Mouse (Mus musculus): ENCODE data around the gene Tulp4.

The Tulp4 gene

DNA sequence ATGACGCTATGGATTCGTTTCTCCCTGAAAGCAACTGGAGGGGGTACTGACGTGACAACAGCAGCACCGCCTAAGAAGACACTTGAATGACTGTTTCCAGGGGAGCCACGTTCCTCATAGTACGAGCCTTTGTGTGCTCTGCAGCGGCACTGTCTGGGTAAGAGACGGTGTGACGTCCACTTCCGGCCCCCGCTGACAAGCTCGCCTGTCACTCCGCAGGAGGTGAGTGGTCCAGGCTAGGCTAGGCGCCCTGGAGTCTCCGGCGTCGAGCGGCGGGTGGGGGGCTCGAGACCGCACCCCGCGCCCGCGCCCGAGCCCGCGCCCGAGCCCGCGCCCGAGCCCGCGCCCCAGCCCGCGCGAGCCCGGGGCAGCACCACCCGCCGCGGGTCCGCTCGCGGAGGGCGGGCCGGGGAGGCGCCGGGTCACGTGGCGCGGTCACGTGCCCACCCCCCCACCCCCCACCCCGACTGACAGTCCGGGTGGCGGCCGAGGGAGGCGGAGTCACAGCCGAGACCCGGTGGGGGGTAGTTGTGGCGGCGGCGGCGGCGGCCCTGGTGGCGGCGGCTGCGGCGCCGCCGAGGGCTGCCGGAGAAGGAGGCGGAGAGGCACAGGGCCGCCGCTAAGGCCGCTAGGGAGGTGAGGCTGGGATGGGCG, at the start of gene Tulp4:
Gene Tulp4, plus strand, starts transcription at position 77 of the 654 bp plus-strand sequence.
- DNase-seq = peak; percentile 91

DNA sequence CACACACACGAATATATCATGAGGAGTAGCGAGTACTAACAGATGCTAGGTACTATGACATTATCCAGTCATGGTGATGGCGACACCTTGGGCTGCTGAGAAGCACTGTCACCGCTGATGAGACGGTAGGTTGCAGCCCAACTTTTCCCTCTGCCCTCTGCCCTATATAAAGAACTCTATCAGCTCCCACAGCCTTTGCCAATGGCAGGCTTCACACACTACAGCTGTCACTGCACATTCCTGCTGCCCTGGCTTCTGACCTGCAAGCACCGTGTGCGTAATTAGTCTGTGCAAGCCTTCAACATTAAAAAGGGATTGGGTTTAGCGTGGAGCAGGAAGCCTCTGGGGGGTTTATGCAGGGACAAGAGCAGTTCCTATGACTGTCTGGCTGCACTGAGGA, 43.4 kb upstream of the Tulp4 start:
- DNase-seq = no peak

DNA sequence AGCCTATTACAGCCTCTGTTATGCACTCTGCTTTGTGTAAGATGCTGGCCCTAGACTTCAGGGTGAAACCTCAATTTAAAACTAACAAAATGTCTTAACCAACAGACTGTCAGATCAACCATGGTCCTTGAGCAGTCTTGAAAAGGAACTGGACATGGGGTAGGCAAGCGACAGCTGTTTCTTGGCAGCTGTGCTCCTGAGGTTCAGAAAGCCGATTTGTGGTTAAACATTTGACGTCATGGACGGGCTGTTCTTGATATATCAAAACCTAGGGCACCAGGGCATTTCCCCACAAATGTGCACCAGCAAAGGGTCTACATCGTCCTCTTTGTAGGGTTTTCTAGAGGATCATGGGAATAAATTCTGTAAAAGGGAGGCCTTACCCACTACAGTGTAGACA, 42.7 kb upstream of the Tulp4 start:
- DNase-seq = no peak

DNA sequence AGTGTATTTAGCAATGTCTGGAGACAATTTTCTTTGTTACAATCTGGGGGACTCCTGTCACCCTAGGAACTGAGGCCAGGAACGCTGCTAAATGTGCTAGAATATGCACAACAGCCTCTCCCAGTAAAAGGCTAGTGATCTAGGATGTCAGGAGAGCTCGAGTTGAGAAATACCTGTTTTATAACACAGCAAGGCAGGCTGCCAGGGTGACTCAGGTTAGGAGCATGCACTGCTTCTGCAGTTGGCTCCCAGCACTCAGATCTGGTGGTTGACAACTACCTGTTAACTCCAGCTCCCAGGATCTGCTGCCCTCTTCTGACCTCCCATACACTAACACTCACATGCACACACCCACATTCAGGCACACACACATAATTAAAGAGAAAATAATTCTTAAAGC, 40.2 kb upstream of the Tulp4 start:
- DNase-seq = no peak

DNA sequence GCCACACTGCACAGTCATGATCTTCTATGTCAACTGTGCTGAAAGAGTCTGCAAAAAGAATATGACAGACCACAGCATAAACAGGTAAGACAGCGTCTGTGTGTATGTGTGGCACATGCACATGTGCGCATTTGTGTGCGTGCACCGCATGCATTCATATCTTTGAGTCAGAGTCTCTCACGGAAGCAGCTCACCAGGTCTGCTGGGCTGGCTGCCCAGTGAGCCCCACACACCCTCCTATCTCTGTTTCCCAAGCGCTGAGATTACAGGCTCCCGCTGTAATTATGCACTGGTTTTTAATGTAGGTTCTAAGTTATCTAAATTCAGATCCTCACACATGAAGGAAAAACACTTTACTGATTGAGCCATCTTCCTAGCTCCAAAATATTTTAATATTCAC, 38.6 kb upstream of the Tulp4 start:
- no peak for DNase-seq

DNA sequence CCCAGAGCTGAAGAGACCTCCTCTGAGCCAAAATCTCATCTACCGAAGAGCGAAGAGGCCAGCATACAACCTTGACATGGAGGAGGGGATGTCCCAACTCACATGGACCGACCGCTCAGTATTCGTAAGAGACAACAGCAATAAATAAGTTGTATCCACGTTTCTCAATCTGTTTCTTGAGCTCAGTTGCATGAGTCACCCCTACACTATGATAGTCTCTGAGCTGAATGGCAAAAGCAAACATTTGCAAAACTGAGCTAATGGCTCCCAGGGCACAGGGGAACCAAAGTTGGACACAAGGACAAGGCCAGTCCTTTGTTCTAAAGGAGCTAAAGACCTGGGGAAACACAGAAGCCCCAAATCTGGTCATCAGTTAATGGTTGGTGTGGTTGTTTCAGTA, 36.4 kb upstream of the Tulp4 start:
- DNase-seq = no peak

DNA sequence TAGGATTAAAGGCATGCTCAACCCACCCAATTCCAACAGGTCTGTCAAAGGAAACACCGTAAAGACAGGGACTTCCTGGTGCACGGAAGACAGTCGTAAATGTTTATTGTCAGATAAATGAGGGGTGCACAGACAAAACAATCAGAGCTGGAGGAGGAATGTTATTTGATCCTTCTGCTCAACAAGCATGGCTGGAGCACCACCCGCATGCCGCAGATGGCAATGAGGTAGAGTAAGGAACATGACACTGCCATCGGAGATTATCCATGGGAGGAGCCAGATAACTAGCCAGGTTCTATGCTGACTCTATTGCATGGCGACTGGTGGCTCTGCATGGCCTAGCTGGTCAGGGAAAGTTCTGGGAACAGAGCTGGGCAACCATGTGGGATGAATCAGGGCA, 32.8 kb upstream of the Tulp4 start:
- no peak for DNase-seq

DNA sequence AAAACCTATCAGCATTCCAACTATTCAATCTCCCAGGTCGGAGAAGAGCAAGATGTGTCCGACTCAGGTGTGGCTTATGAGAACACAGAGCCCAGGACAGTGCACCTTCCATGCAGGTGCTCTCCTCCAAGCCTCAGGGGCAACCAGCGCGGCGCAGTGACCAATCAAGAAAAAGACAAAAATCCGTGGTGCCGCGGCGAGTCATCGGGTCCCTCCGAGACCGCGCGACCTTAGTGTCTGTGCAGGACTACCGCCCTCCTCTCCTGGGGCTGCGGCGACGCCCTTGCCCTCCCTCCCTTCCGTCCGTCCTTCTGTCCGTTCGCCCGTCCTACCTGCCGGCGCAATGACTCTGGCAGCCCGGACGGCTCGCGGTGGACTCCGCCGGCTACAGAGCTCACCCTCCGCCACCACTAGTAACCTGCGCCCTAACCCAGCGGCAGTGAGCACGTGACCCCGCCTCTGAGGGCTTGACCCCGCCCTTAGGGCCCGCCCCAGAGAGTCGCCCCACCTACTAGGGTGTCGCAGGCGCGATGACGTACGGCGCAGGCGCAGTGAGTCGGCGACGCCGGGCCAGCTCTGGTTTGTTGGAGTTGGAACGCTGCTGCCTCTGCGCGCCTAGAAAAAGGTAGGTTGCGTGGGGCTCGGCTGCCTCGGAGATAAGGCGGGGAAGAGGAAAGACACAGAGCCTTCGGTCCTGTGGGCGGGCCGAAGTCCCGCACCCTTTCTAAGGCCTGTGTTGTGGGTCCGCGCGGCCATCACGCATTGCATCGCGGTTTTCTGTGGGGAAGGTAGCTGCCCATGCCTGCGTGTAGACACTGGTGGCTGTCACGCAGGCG, 26.7 kb upstream of the Tulp4 start, which contains the start of the genes Serac1 and Gtf2h5:
Gene Serac1, minus strand, starts transcription at position 455 of the 836 bp plus-strand sequence.
Gene Gtf2h5, plus strand, starts transcription at position 500 of the 836 bp plus-strand sequence.
- peak; percentile 99 for DNase-seq

DNA sequence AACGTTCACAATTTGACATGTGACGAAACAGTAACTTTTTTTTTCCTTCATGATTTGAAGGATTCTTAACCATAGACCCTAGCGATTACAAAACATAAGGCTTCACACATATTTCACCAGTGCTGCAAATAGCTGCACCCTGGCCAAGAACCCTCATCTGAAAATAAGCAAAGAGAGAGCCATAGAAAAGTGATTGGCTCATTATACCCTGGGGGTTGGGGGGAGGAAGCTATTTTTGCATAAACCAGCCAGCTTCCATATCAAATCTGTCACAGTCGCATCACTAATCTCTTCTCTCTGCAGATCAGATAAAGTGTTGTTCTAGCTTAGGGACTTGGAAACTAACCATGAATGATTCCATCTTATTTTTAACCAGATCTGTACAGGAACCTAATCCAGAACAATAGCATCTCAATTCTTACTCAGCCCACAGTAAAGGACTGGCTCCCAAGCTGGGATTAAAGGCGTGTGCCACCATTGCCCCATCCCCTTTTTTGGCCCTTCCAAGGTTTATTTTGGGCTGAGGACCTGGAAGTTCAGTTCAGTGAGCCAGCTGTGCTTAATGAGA, 22.8 kb upstream of the Tulp4 start:
- no peak for DNase-seq

DNA sequence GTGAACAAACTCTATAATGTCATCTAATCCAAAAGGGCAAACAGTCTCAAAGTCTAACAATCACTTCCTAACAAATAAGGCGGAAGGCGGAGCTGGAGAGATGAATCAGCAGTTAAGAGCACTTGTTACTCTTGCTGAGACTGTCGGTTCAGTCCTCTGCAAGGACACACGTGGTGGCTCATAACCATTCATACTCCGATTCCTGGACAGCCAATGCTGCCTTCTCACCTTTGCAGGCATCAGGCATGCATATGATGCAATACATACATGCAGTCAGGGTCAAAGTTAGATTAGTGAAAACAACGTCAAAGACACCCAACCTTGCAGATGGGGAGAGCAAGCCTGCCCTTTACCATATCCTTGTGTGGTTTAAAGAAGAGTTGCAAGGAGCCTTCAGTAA, 14.6 kb upstream of the Tulp4 start:
- no peak for DNase-seq

DNA sequence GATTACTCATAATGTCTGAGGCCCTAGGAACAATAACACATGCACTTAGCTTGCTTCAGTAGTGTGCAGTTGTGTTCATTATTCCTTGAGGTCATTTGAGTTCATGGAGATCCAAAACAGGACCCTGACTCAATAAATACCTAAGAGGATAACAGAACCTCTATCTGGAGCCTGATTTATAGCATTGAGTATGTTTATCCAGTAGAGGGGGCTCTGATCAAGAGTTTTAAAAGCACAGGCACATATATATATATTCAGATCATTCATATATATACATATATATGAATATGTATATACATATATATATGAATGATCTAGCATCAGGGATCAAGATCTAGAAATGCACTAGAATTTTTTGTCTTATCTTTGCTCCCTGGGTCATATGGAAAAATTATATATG, 10.7 kb upstream of the Tulp4 start:
- DNase-seq = no peak

DNA sequence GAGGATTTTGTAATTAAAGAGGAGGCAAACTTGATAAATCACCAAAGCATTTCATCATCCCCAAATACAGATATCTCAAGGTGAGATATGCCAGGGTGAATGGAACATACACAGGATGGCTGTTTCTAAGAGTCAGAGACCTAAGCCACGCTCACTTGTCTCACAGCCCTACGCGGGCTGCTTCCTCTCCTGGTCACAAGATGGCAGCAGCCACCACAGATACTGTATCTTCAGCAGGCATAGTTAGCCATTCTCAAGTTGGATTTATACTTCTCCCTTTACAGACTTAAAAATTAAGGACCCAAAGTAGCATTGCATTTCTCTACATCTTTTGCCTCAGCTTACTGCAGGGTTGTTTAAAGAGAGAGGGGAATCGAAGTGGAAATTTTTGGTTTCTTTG, 8.4 kb upstream of the Tulp4 start:
- peak; percentile 76 for DNase-seq

DNA sequence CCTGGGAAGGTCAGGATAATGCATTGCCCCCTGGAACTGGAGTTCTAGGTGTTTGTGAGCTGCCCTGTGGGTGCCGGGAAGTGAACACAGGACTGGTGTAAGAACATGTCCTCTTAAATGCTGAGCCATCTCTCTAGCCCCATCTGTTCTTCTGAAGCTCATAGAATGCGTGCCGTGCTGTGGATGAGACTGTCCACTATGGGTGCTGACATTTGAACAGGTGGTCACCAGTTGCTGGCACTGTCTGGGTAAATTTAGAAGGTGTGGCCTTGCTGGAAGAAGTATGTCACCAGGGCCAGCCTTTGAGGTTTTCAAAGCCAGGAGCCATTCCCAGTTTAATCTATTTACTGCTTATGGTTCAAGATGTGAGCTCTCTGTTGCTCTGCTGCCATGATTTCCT, 4.0 kb upstream of the Tulp4 start:
- DNase-seq = no peak

DNA sequence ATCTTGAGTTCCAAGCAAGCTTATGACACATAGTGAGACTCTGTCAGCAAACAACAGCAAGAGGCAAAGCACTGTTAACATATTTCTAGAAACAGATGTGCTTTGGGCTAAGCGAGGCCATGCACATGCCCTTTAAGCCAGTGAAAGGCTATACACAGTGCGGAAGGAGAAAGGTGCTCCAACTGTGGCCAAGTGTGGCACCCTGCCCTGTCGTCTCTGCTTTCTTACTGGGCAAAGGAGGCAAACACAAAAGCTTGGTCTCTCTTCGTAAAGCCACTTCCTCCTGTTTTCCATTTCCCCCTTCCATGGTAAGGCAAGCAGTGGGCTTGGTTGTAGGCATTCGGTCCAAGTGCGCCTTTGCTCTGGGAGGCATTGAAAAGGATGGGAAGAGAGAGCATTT, 2.7 kb upstream of the Tulp4 start:
- no peak for DNase-seq

DNA sequence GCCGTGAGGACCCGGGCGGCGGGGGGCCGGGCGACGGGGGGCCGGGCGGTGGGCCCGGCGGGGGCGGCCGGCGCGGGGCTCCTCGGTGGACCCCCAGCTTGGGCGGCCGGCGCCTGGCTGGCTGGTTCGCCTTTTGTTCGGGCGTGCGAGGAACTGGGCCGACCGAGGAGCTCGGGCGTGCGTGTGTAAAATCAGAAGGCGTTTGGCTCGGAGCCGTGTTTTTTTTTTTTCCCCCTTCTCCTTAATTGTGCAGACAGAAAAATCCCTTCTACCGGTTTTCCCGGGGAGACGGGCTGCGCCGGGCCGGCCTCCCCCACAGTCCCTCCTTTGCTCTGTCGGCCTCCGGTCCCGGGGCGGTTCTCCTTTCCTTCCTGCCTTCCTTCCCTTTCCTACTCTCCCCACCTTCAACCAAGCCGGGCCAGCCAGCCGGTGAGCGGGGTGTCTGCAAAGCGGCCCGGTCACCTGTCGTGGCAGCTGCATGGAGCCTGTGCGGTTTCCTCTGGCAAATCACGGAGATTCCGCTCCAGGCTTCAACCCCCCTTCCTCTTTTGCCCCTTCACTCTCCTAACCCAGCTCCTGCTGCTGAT, 871 bp downstream of the Tulp4 start:
- DNase-seq = peak; percentile 73

DNA sequence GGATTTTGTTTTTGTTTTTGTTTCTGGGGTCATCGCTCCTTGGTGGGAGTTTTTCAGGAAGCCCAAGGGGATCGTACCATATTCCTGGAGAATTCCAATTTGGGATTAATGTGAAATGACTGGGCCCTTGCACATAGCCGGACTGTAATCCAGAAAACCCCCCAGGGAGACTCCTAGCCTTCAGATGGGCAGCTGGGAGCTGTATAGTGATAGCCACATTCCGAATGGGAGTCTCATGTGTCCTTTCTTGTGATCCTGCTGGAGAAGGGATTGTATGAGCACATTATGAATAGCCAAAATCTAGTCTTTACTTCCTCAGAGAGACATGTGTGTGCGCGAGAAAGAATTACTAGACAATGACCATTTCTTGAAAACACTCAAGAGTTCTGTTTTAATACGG, 1.9 kb downstream of the Tulp4 start:
- no peak for DNase-seq

DNA sequence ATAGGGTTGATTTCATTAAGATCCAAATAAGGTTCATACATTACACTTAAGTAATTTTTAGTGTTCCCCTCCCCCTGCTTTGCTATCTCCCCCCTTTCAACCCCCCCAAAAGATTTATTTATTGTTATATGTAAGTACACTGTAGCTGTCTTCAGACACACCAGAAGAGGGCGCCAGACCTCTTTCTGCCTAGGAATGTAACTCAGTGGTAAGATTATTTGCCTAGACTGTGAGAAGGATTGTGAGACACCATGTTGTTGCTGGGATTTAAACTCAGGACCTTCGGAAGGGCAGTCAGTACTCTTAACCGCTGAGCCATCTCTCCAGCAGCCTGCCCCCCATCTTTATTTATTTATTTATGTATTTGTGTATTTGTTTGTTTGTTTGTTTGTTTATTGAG, 4.7 kb downstream of the Tulp4 start:
- DNase-seq = no peak

DNA sequence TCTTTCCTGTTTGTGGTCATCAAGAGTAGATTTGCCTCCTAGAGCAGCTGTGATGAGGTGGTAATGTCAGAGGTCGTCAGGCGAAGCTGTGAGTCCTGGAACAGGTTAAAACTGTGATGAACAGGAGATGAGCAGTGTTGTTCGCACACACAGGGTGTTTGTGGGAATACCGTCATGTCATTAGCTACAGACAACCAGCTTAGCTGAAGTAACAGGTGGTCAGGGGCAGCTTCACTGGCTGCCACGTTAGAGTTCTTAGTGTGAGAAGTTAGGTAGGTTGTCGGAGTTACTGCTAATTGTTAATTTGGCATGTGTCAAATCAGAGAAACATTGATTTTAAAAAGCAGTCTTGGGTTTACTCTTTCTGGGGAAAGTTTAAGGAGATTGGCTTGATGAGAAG, 7.4 kb downstream of the Tulp4 start:
- no peak for DNase-seq

DNA sequence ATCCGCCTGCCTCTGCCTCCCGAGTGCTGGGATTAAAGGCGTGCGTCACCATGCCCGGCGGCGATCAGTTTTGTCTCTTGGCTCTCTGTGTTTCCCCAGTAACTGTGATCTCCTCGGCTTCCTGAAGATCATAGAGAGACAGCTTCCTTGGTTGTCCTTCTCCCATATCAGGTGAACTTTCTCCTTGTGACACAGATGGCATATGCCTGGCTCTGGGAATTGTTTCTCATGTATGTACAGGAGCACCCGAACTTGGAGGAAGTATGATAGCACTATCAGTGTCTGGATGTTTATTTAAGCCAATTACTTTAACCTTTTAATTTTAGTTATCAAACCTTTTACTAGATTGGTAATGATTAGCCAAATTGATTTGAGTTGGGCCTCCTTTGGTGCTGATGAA, 8.8 kb downstream of the Tulp4 start:
- no peak for DNase-seq

DNA sequence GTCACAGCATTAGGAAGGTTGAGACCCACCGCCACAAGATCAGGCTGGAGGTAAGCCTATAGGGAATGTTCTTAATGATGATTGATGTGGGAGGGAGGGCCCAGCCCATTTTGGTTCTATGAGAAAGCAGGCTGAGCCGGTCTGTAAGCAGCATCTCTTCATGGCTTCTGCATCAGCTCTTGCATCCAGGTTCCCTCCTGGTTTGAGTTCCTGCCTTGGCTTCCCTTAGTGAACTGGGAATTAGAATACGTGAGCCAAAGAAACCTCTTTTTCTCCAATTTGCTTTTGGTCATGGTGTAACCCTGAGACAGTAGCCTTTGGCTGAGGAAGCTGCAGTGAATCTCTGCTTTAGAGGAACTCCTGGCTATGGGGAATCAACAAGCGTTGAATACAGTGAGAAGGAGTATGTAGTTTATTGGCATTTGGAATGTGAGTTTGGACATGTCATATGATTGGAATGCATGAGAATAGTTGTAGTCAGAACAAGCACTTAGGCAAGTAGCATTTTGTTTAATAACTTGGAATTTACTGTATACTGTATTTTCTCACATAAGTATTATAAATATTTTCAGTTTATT, 11.0 kb downstream of the Tulp4 start:
- no peak for DNase-seq

DNA sequence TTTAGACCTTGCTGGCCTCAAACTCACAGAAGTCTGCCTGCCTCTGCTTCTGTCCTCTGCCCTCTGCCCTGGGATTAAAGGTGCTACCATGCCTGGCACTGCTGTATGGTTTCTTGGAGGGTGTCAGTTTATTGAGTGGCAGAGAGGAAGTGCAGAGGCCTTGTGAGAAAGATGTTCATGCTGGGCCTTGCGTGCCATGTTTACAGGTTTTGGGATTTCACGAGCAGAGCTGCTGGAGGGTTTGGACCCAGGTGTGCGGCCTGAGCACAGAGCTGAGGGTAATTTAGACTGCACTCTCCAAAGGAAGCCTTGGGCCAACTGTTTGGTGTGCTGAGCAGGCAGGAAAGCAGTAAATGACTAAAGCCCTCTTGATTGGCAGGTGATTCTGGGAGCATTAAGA, 11.7 kb downstream of the Tulp4 start:
- DNase-seq = no peak

DNA sequence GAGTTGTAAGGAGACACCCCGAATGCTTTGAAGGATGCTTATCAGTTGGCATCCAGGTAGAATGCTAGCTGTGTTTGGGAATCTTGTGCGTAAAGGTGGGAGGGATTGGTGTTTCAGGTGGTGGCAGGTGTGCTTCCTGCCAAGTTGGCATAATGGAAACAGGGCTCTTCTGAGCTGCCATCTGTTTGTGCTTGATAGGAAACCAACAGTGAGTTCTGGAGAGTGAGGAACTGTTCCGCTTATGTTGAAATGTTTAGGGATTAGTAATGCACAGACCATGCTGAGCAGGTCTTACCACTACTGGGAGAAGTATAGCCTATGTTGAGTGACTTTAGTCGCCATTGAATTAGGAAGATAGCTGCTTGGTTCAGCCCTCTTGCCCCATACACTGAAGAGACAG, 12.6 kb downstream of the Tulp4 start:
- no peak for DNase-seq

DNA sequence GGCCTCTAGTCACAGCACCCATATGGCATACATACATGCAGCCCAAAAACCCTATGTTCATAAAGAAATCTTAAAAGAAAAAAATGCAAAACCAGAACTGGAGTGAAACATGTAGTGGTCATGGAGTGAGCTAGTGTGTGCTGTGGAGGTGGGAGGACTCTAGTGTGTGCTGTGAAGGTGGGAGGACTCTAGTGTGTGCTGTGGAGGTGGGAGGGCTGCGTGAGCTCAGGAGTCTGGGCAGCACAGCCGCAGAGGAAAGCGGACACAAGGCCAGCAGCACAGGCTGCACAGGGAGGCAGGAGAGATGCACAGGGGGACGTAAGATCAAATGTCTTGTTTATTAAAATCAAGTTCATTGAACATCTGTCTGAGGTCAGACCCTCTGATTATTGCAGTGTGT, 17.5 kb downstream of the Tulp4 start:
- DNase-seq = no peak
